Mouse (Mus musculus) forebrain, postnatal 0 days (tissue): ENCODE results near the gene Wfdc15b. TPM values are rescaled to one million over a fixed set of nuclear protein-coding genes. Genes with fewer than 3 reads are reported as not detected.

Source experiments
- ATAC-seq: fragments of 200-750 bp; cut with Nextera tagmentation; 2 replicates; pipeline ENCODE4 v1.8.0; 2017; ENCODE audit warnings: mild to moderate bottlenecking, moderate library complexity
- DNase-seq: peaks from one replicate; pipeline ENCODE4 v3.0.0-alpha.2; 2015
- H3K27ac ChIP-seq: fragments of 300-500 bp; sonication (generic); 2 replicates; pipeline ENCODE4 v1.5.1; 2014; ENCODE audit warnings: low read depth, mild to moderate bottlenecking, antibody characterized with exemption, low read length, moderate library complexity, mixed read lengths
- H3K27me3 ChIP-seq: fragments of 300-500 bp; sonication (generic); 2 replicates; pipeline ENCODE4 v1.6.1; 2014; ENCODE audit warnings: mild to moderate bottlenecking, low read length, mixed read lengths; ENCODE audit not compliant: insufficient read depth
- H3K36me3 ChIP-seq: fragments of 300-500 bp; sonication (generic); 2 replicates; pipeline ENCODE4 v1.6.1; 2014; ENCODE audit warnings: mild to moderate bottlenecking, moderate library complexity; ENCODE audit not compliant: insufficient read depth
- H3K4me1 ChIP-seq: fragments of 300-500 bp; sonication (generic); 2 replicates; pipeline ENCODE4 v1.6.1; 2014; ENCODE audit warnings: antibody characterized with exemption; ENCODE audit not compliant: insufficient read depth
- H3K4me2 ChIP-seq: fragments of 300-500 bp; sonication (generic); 2 replicates; pipeline ENCODE4 v1.6.1; 2014; ENCODE audit warnings: low read depth, mild to moderate bottlenecking, moderate library complexity
- H3K4me3 ChIP-seq: fragments of 300-500 bp; sonication (generic); 2 replicates; pipeline ENCODE4 v1.5.1; 2014; ENCODE audit warnings: low read depth, low read length, mixed read lengths
- H3K9ac ChIP-seq: fragments of 300-500 bp; sonication (generic); 2 replicates; pipeline ENCODE4 v1.6.1; 2014; ENCODE audit warnings: mild to moderate bottlenecking
- H3K9me3 ChIP-seq: fragments of 300-500 bp; sonication (generic); 2 replicates; pipeline ENCODE4 v1.6.1; 2016; ENCODE audit warnings: low read length
- CTCF ChIP-seq: sonication (generic); IDR thresholded peaks from 2 replicates; pipeline ENCODE4 v1.5.1; 2016; ENCODE audit warnings: antibody characterized with exemption, control low read depth, low read depth
- WGBS: fragments of 180-500 bp; shearing (Covaris S2); extraction: QIAGEN DNeasy Blood & Tissue Kit; methylation state at CpG from one replicate; pipeline ENCODE4 v1.1.7; 2014; 5-methylcytosine and 5-hydroxymethylcytosine counted together
- polyA plus RNA-seq: library from polyadenylated mRNA; unstranded; fragments of >200 nt; fragmentation: Nextera tagmentation; extraction: Ambion mirVana; gene quantifications from 2 replicates; pipeline ENCODE4 v1.2.1, GENCODE M21; 2015
- total RNA-seq: library from RNA; depleted of rRNA; stranded (reverse); fragments of >200 nt; gene quantifications from 2 replicates; pipeline ENCODE4 v1.2.3, GENCODE M21; 2014

Wfdc15b gene
- total and polyA plus RNA-seq, 2 experiments from 2014 or later = not detected

GRCm38 (mm10) chr2:164180124-164180523 is 41.3 kb downstream of the Wfdc15b start:
- ATAC-seq = no peak
- H3K4me2 ChIP-seq = no peak overlapping the region
- H3K27me3 ChIP-seq = no peaks in the 10 kb centered on the region
- H3K36me3 ChIP-seq = no peaks in the 10 kb centered on the region
- no peaks in the 10 kb centered on the region for H3K9me3 ChIP-seq
- H3K4me1 ChIP-seq = no peaks in the 10 kb centered on the region
- H3K27ac ChIP-seq = no peak overlapping the region
- no peak for DNase-seq
- no peak overlapping the region for H3K4me3 ChIP-seq
- 38% methylated on average over 3 of the region's 3 CpGs for WGBS
- no peak overlapping the region for H3K9ac ChIP-seq
- peak; percentile 49 for TF ChIP-seq CTCF

GRCm38 (mm10) chr2:164177831-164178230 is 43.6 kb downstream of the Wfdc15b start:
- Histone ChIP-seq H3K4me3 (no peak overlapping the region), H3K9ac (no peak overlapping the region), H3K4me2 (no peak overlapping the region), H3K27ac (no peak overlapping the region), H3K27me3 (no peaks in the 10 kb centered on the region), H3K4me1 (no peaks in the 10 kb centered on the region), H3K36me3 (no peaks in the 10 kb centered on the region), H3K9me3 (no peaks in the 10 kb centered on the region)
- DNase-seq (no peak), ATAC-seq (no peak)
- TF ChIP-seq CTCF = no peak
- 86% methylated on average over 5 of the region's 5 CpGs for WGBS

- ATAC-seq (no peak), DNase-seq (no peak)
- no peak for TF ChIP-seq CTCF
- Histone ChIP-seq H3K9ac (no peak overlapping the region), H3K4me2 (no peak overlapping the region), H3K27me3 (peaks cover 11% of the 10 kb centered on the region), H3K4me1 (0 out of 2 replicates have a peak, but pooled peaks cover 4% of the 10 kb centered on the region), H3K4me3 (no peak overlapping the region), H3K36me3 (no peaks in the 10 kb centered on the region), H3K9me3 (no peaks in the 10 kb centered on the region), H3K27ac (no peak overlapping the region)
- 65% methylated on average over 3 of the region's 3 CpGs for WGBS
Observed at GRCm38 (mm10) chr2:164175850-164176249, 45.6 kb downstream of the Wfdc15b start.

- H3K4me2 ChIP-seq = no peak overlapping the region
- no peak for TF ChIP-seq CTCF
- H3K9me3 ChIP-seq = no peaks in the 10 kb centered on the region
- no peaks in the 10 kb centered on the region for H3K36me3 ChIP-seq
- DNase-seq (no peak), ATAC-seq (no peak)
- H3K4me3 ChIP-seq = no peak overlapping the region
- H3K27ac ChIP-seq = no peak overlapping the region
- 68% methylated on average over 8 of the region's 8 CpGs for WGBS
- peaks cover 9% of the 10 kb centered on the region; the same call in 1 of the 2 replicates for H3K4me1 ChIP-seq
- no peak overlapping the region for H3K9ac ChIP-seq
- peaks cover 22% of the 10 kb centered on the region for H3K27me3 ChIP-seq
Observed at GRCm38 (mm10) chr2:164174649-164175395, 46.6 kb downstream of the Wfdc15b start.

GRCm38 (mm10) chr2:164173394-164173793 is 48.1 kb downstream of the Wfdc15b start:
- Histone ChIP-seq H3K9ac (no peak overlapping the region), H3K36me3 (no peaks in the 10 kb centered on the region), H3K27me3 (peaks cover 34% of the 10 kb centered on the region), H3K9me3 (no peaks in the 10 kb centered on the region), H3K27ac (no peak overlapping the region), H3K4me1 (peaks cover 9% of the 10 kb centered on the region; the same call in 1 of the 2 replicates), H3K4me2 (no peak overlapping the region), H3K4me3 (no peak overlapping the region)
- no peak for TF ChIP-seq CTCF
- no peak for ATAC-seq
- no peak for DNase-seq
- 61% methylated on average over 3 of the region's 3 CpGs for WGBS

GRCm38 (mm10) chr2:164170902-164171301 is 50.6 kb downstream of the Wfdc15b start, which contains the start of gene Kcns1:
Gene Kcns1, minus strand, starts transcription at chr2:164171113.
- 4% methylated on average over 24 of the region's 29 CpGs for WGBS
- Histone ChIP-seq H3K9me3 (no peaks in the 10 kb centered on the region), H3K4me2 (peak within 1 kb of the TSS; percentile 61), H3K4me3 (peak within 1 kb of the TSS; percentile 31), H3K36me3 (no peaks in the 10 kb centered on the region), H3K27ac (no peak within 1 kb of the TSS), H3K4me1 (peaks cover 9% of the 10 kb centered on the region; the same call in 1 of the 2 replicates), H3K9ac (peak within 1 kb of the TSS; percentile 39; the same call in 1 of the 2 replicates), H3K27me3 (peaks cover 49% of the 10 kb centered on the region)
- no peak for ATAC-seq
- no peak for DNase-seq
- TF ChIP-seq CTCF = no peak

GRCm38 (mm10) chr2:164170326-164170725 is 51.1 kb downstream of the Wfdc15b start:
- H3K4me2 ChIP-seq = peak overlapping the region; percentile 61
- WGBS = 4% methylated on average over 11 of the region's 11 CpGs
- H3K36me3 ChIP-seq = no peaks in the 10 kb centered on the region
- peak overlapping the region; percentile 31 for H3K4me3 ChIP-seq
- peaks cover 49% of the 10 kb centered on the region for H3K27me3 ChIP-seq
- no peak for ATAC-seq
- no peak for DNase-seq
- H3K27ac ChIP-seq = no peak overlapping the region
- no peaks in the 10 kb centered on the region for H3K9me3 ChIP-seq
- no peak for TF ChIP-seq CTCF
- peaks cover 9% of the 10 kb centered on the region; the same call in 1 of the 2 replicates for H3K4me1 ChIP-seq
- H3K9ac ChIP-seq = no peak overlapping the region
